Mouse (Mus musculus): ENCODE measurements around the gene Tmem239. TPM values are rescaled to one million over a fixed set of nuclear protein-coding genes. Genes with fewer than 3 reads are reported as not detected.

The Tmem239 gene
- polyA plus RNA-seq, 2 experiments: not detected

- H3K27ac ChIP-seq: no peak overlapping the region
- no peak overlapping the region for H3K4me3 ChIP-seq (ENCODE audit: insufficient read depth in 1 of 2, low read depth in 2 of 2, low read length in 2 of 2)
- no peak overlapping the region for H3K9ac ChIP-seq (replicated peaks)
- H3K36me3 ChIP-seq (replicated peaks; ENCODE audit: control insufficient read depth, insufficient read depth, low read depth): no peaks in the 10 kb centered on the region
- DNase-seq (ENCODE audit: low read depth in 3 of 3, low spot score in 3 of 3): no peak
- no peak for ATAC-seq (ENCODE audit: insufficient read depth)
- no peaks in the 10 kb centered on the region for H3K9me3 ChIP-seq (ENCODE audit: control insufficient read depth, low read length)
- peaks cover 16 to 30% of the 10 kb centered on the region in 2 experiments for H3K4me1 ChIP-seq (replicated peaks; ENCODE audit: control insufficient read depth in 2 of 2, insufficient read depth in 2 of 2, low read length in 1 of 2)
- no peak for TF ChIP-seq EP300 (IDR thresholded peaks at IDR 0.05; ENCODE audit: low read depth)
- no peak for TF ChIP-seq CTCF (IDR thresholded peaks at IDR 0.05; ENCODE audit: low read depth)
- WGBS (ENCODE audit: insufficient replicate concordance): 66% methylated on average over 6 of the region's 6 CpGs
- no peak overlapping the region for H3K4me2 ChIP-seq (ENCODE audit: low read depth)
- H3K27me3 ChIP-seq (ENCODE audit: control insufficient read depth, insufficient read depth, low read length): peaks cover 6% of the 10 kb centered on the region
These were observed 47.1 kb downstream of the Tmem239 start for GRCm38 (mm10) chr2:130453421-130453820.

- peaks cover 16 to 23% of the 10 kb centered on the region in 2 experiments for H3K4me1 ChIP-seq (replicated peaks; ENCODE audit: control insufficient read depth in 2 of 2, insufficient read depth in 2 of 2, low read length in 1 of 2)
- H3K27me3 ChIP-seq (ENCODE audit: control insufficient read depth, insufficient read depth, low read length): no peaks in the 10 kb centered on the region
- TF ChIP-seq CTCF (IDR thresholded peaks at IDR 0.05; ENCODE audit: low read depth) (no peak), EP300 (IDR thresholded peaks at IDR 0.05; ENCODE audit: low read depth) (no peak)
- H3K4me3 ChIP-seq (ENCODE audit: insufficient read depth in 1 of 2, low read depth in 2 of 2, low read length in 2 of 2): no peak overlapping the region
- 53% methylated on average over 6 of the region's 6 CpGs for WGBS (ENCODE audit: insufficient replicate concordance)
- no peak overlapping the region for H3K4me2 ChIP-seq (ENCODE audit: low read depth)
- no peak overlapping the region for H3K27ac ChIP-seq
- no peaks in the 10 kb centered on the region for H3K9me3 ChIP-seq (ENCODE audit: control insufficient read depth, low read length)
- ATAC-seq (ENCODE audit: insufficient read depth) (no peak), DNase-seq (ENCODE audit: low read depth in 3 of 3, low spot score in 3 of 3) (no peak)
- no peak overlapping the region for H3K9ac ChIP-seq (replicated peaks)
- H3K36me3 ChIP-seq (replicated peaks; ENCODE audit: control insufficient read depth, insufficient read depth, low read depth): no peaks in the 10 kb centered on the region
These were observed 48.6 kb downstream of the Tmem239 start for GRCm38 (mm10) chr2:130454748-130455370.

Other genes with a start within 250 kb of the Tmem239 start
- gene Snrpb, start 227.1 kb upstream of the Tmem239 start, polyA plus RNA-seq (2012; rRNA removed): 168 and 185 TPM in 2 replicates
- gene Snrpb, start 227.1 kb upstream of the Tmem239 start, polyA plus RNA-seq (2014; fragmentation: Nextera tagmentation; extraction: Ambion mirVana): 292 and 318 TPM in 2 replicates
- not detected in 2 replicates for gene Tmc2, start 211.3 kb upstream of the Tmem239 start, polyA plus RNA-seq (2012; rRNA removed)
- gene Tmc2, start 211.3 kb upstream of the Tmem239 start, polyA plus RNA-seq (2014; fragmentation: Nextera tagmentation; extraction: Ambion mirVana): not detected in 2 replicates
- gene Nop56, start 132.0 kb upstream of the Tmem239 start, polyA plus RNA-seq (2012; rRNA removed): 109 and 201 TPM in 2 replicates
- 181 and 182 TPM in 2 replicates for gene Nop56, start 132.0 kb upstream of the Tmem239 start, polyA plus RNA-seq (2014; fragmentation: Nextera tagmentation; extraction: Ambion mirVana)
- gene Idh3b, start 121.9 kb upstream of the Tmem239 start, polyA plus RNA-seq (2012; rRNA removed): 71.8 and 104 TPM in 2 replicates
- gene Idh3b, start 121.9 kb upstream of the Tmem239 start, polyA plus RNA-seq (2014; fragmentation: Nextera tagmentation; extraction: Ambion mirVana): 95.1 and 105 TPM in 2 replicates
- gene Ebf4, start 111.3 kb upstream of the Tmem239 start, polyA plus RNA-seq (2012; rRNA removed): 0.32 and 0.37 TPM in 2 replicates
- gene Ebf4, start 111.3 kb upstream of the Tmem239 start, polyA plus RNA-seq (2014; fragmentation: Nextera tagmentation; extraction: Ambion mirVana): 0.05 TPM in 1 of 2 replicates, not detected in the other
- 1.3 and 2.3 TPM in 2 replicates for gene Cpxm1, start 8.9 kb upstream of the Tmem239 start, polyA plus RNA-seq (2012; rRNA removed)
- gene Cpxm1, start 8.9 kb upstream of the Tmem239 start, polyA plus RNA-seq (2014; fragmentation: Nextera tagmentation; extraction: Ambion mirVana): 1.5 and 1.9 TPM in 2 replicates
- gene Gm28372, start 1.2 kb upstream of the Tmem239 start, polyA plus RNA-seq (2012; rRNA removed): not detected in 2 replicates
- gene Gm28372, start 1.2 kb upstream of the Tmem239 start, polyA plus RNA-seq (2014; fragmentation: Nextera tagmentation; extraction: Ambion mirVana): not detected in 2 replicates
- gene 1700020A23Rik, start 1.2 kb upstream of the Tmem239 start, polyA plus RNA-seq (2012; rRNA removed): not detected in 2 replicates
- not detected in 2 replicates for gene 1700020A23Rik, start 1.2 kb upstream of the Tmem239 start, polyA plus RNA-seq (2014; fragmentation: Nextera tagmentation; extraction: Ambion mirVana)
- gene Vps16, start 17.9 kb downstream of the Tmem239 start, polyA plus RNA-seq (2012; rRNA removed): 34.1 and 38.3 TPM in 2 replicates
- gene Vps16, start 17.9 kb downstream of the Tmem239 start, polyA plus RNA-seq (2014; fragmentation: Nextera tagmentation; extraction: Ambion mirVana): 26.8 and 31.3 TPM in 2 replicates
- gene Pced1a, start 18.2 kb downstream of the Tmem239 start, polyA plus RNA-seq (2012; rRNA removed): 5.6 and 6.7 TPM in 2 replicates
- 2.1 and 3.3 TPM in 2 replicates for gene Pced1a, start 18.2 kb downstream of the Tmem239 start, polyA plus RNA-seq (2014; fragmentation: Nextera tagmentation; extraction: Ambion mirVana)
- 14.6 and 19.3 TPM in 2 replicates for gene Ptpra, start 43.8 kb downstream of the Tmem239 start, polyA plus RNA-seq (2012; rRNA removed)
- gene Ptpra, start 43.8 kb downstream of the Tmem239 start, polyA plus RNA-seq (2014; fragmentation: Nextera tagmentation; extraction: Ambion mirVana): 29.6 and 33.6 TPM in 2 replicates
- 22.9 and 24.8 TPM in 2 replicates for gene Mrps26, start 157.3 kb downstream of the Tmem239 start, polyA plus RNA-seq (2012; rRNA removed)
- gene Mrps26, start 157.3 kb downstream of the Tmem239 start, polyA plus RNA-seq (2014; fragmentation: Nextera tagmentation; extraction: Ambion mirVana): 48.3 and 48.4 TPM in 2 replicates
- not detected in 2 replicates for gene Oxt, start 169.7 kb downstream of the Tmem239 start, polyA plus RNA-seq (2012; rRNA removed)
- not detected in 2 replicates for gene Oxt, start 169.7 kb downstream of the Tmem239 start, polyA plus RNA-seq (2014; fragmentation: Nextera tagmentation; extraction: Ambion mirVana)
- gene Avp, start 176.1 kb downstream of the Tmem239 start, polyA plus RNA-seq (2012; rRNA removed): not detected in 2 replicates
- not detected in 2 replicates for gene Avp, start 176.1 kb downstream of the Tmem239 start, polyA plus RNA-seq (2014; fragmentation: Nextera tagmentation; extraction: Ambion mirVana)
- 2.8 and 3.6 TPM in 2 replicates for gene Fastkd5, start 223.5 kb downstream of the Tmem239 start, polyA plus RNA-seq (2012; rRNA removed)
- 11.1 and 11.9 TPM in 2 replicates for gene Fastkd5, start 223.5 kb downstream of the Tmem239 start, polyA plus RNA-seq (2014; fragmentation: Nextera tagmentation; extraction: Ambion mirVana)
- 3.3 and 3.4 TPM in 2 replicates for gene Ubox5, start 223.6 kb downstream of the Tmem239 start, polyA plus RNA-seq (2012; rRNA removed)
- 5.4 and 6.3 TPM in 2 replicates for gene Ubox5, start 223.6 kb downstream of the Tmem239 start, polyA plus RNA-seq (2014; fragmentation: Nextera tagmentation; extraction: Ambion mirVana)
- gene Lzts3, start 236.3 kb downstream of the Tmem239 start, polyA plus RNA-seq (2012; rRNA removed): 2.1 and 2.7 TPM in 2 replicates
- 0.27 and 0.42 TPM in 2 replicates for gene Lzts3, start 236.3 kb downstream of the Tmem239 start, polyA plus RNA-seq (2014; fragmentation: Nextera tagmentation; extraction: Ambion mirVana)

All from liver, embryonic 14.5 days (tissue).